Mouse (Mus musculus): Measurements from ENCODE around the gene Rhov. TPM values are rescaled to one million over a fixed set of nuclear protein-coding genes. Genes with fewer than 3 reads are reported as not detected.

The Rhov gene
- polyA plus RNA-seq, 1 experiment: 0.35 TPM

- Histone ChIP-seq H3K79me2 (ENCODE audit: control insufficient read depth, insufficient read depth) (no peaks in the 10 kb centered on the region), H3K4me3 (no peak within 1 kb of the TSS), H3K36me3 (ENCODE audit: control insufficient read depth, insufficient read depth) (no peaks in the 10 kb centered on the region), H3K27me3 (ENCODE audit: control insufficient read depth, insufficient read depth, insufficient read length) (peaks cover 14% of the 10 kb centered on the region), H3ac (ENCODE audit: control insufficient read depth, insufficient read length) (no peak within 1 kb of the TSS), H3K4me2 (ENCODE audit: low read depth) (peak within 1 kb of the TSS; percentile 49)
- TF ChIP-seq REST (IDR thresholded peaks at IDR 0.05; ENCODE audit: insufficient read depth, insufficient read length): no peak
- no peak for TF ChIP-seq MYOG (IDR thresholded peaks at IDR 0.05; ENCODE audit: control insufficient read depth in 1 of 3, insufficient read depth in 1 of 3, insufficient read length in 2 of 3, low read depth in 2 of 3)
- no peak for TF ChIP-seq SRF (IDR thresholded peaks at IDR 0.05; ENCODE audit: control insufficient read depth, insufficient read length, low read depth)
- no peak for TF ChIP-seq MYOD1 (IDR thresholded peaks at IDR 0.05; ENCODE audit: control insufficient read depth in 1 of 3, insufficient read length in 2 of 3, low read depth in 2 of 3)
- TF ChIP-seq E2F4 (IDR thresholded peaks at IDR 0.05; ENCODE audit: insufficient read depth): no peak
- no peak for TF ChIP-seq TCF12 (IDR thresholded peaks at IDR 0.05; ENCODE audit: insufficient read depth, poor library complexity, severe bottlenecking)
- no peak for TF ChIP-seq POLR2AphosphoS2 (IDR thresholded peaks at IDR 0.05; ENCODE audit: insufficient read length, low read depth)
- TF ChIP-seq TCF3 (IDR thresholded peaks at IDR 0.05; ENCODE audit: insufficient read length, low read depth): no peak
- no peak for TF ChIP-seq POLR2A (IDR thresholded peaks at IDR 0.05; ENCODE audit: insufficient read length, low read depth)
- no peak for TF ChIP-seq CEBPB (IDR thresholded peaks at IDR 0.05; ENCODE audit: insufficient read depth, poor library complexity, severe bottlenecking)
- no peak for TF ChIP-seq USF1 (IDR thresholded peaks at IDR 0.05; ENCODE audit: low read depth)
- no peak for TF ChIP-seq MAX (IDR thresholded peaks at IDR 0.05; ENCODE audit: low read depth)
Measured at GRCm38 (mm10) chr2:119237210-119237870, 33.7 kb downstream of the Rhov start, which contains the start of gene Spint1. Gene Spint1 (plus strand): TSS chr2:119237362.

DNA sequence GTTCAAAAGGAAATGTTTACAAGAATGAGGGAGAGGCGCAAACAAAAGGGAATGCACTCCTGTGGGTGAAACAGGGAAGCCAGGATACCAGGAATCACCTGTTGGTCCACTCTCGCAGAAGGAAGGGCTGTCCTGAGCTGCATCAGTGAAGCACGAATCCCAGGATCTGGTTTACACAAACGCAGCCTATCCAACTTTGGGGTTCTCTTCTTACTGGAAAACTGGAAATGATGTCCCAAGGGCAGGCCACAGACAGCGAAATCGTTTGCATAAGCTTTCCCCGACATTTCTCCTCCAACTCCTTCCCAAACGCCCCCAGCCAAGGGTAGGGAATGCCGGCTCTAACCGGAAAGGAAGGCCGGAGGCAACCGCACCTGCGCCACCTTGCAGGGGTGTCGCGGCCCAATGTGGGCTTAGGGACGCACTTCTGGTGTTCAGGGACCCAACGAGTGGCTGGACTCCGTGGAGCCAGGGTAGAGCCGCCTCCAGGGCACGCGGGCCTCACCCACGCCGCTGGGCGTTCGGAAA lies 34.3 kb downstream of the Rhov start:
- no peak for TF ChIP-seq MYOD1 (IDR thresholded peaks at IDR 0.05; ENCODE audit: control insufficient read depth in 1 of 3, insufficient read length in 2 of 3, low read depth in 2 of 3)
- no peak for TF ChIP-seq MAX (IDR thresholded peaks at IDR 0.05; ENCODE audit: low read depth)
- TF ChIP-seq SRF (IDR thresholded peaks at IDR 0.05; ENCODE audit: control insufficient read depth, insufficient read length, low read depth): no peak
- no peak for TF ChIP-seq USF1 (IDR thresholded peaks at IDR 0.05; ENCODE audit: low read depth)
- no peak for TF ChIP-seq POLR2AphosphoS2 (IDR thresholded peaks at IDR 0.05; ENCODE audit: insufficient read length, low read depth)
- no peak for TF ChIP-seq CEBPB (IDR thresholded peaks at IDR 0.05; ENCODE audit: insufficient read depth, poor library complexity, severe bottlenecking)
- no peak for TF ChIP-seq TCF3 (IDR thresholded peaks at IDR 0.05; ENCODE audit: insufficient read length, low read depth)
- no peak for TF ChIP-seq REST (IDR thresholded peaks at IDR 0.05; ENCODE audit: insufficient read depth, insufficient read length)
- TF ChIP-seq TCF12 (IDR thresholded peaks at IDR 0.05; ENCODE audit: insufficient read depth, poor library complexity, severe bottlenecking): no peak
- Histone ChIP-seq H3K4me3 (no peak overlapping the region), H3K79me2 (ENCODE audit: control insufficient read depth, insufficient read depth) (no peaks in the 10 kb centered on the region), H3ac (ENCODE audit: control insufficient read depth, insufficient read length) (no peak overlapping the region), H3K4me2 (ENCODE audit: low read depth) (no peak overlapping the region), H3K27me3 (ENCODE audit: control insufficient read depth, insufficient read depth, insufficient read length) (peaks cover 14% of the 10 kb centered on the region), H3K36me3 (ENCODE audit: control insufficient read depth, insufficient read depth) (no peaks in the 10 kb centered on the region)

DNA sequence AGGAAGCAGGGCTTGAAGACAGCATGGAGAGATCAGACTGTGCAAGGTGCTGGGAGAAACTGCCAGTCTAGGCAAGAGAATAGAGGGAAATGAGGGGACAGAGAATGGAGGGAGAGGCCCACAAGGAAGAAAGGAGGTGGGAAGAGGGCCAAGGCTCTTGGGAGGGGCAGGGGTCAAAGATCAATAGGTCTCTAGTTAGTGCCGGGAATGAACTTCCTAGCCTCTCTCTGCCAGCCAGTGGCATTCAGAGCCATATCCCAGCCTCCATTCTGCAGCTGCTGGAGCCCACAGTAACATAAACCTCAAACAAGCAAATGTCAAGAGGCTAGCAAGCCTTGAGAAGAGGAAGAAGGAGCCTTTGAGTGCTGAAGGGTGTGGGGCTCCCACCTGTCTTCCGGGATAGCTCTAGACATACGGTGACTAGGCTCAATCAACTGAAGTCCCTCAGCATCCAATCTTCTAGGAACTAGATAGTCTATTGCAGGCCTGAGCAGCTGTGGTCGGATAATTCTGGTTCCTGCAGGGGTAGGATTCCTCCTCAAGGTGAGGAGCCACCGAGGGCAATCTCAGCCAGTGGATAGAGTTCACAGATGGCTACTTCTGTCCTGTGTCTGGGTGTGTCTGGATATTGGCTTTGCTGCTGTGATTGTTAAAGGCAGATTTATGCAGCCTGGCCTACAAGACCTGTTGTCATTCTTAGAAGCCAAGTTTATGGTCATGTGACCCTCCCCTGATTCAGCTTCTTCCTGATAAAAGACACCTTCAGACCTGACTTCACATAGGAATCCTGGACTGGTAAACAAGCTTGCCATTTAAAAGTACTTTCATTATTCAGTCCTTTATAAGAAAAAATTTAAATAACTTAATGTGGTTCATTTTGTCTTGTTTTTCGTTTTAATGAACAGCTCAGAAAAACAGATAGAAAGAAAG lies 41.0 kb downstream of the Rhov start, which contains the start of gene Ppp1r14d:
Ppp1r14d (minus strand) TSS at position 132 of the 930 bp plus-strand sequence.
- Histone ChIP-seq H3K36me3 (ENCODE audit: control insufficient read depth, insufficient read depth) (no peaks in the 10 kb centered on the region), H3K79me2 (ENCODE audit: control insufficient read depth, insufficient read depth) (no peaks in the 10 kb centered on the region), H3ac (ENCODE audit: control insufficient read depth, insufficient read length) (no peak within 1 kb of the TSS), H3K27me3 (ENCODE audit: control insufficient read depth, insufficient read depth, insufficient read length) (peaks cover 4% of the 10 kb centered on the region), H3K4me3 (no peak within 1 kb of the TSS), H3K4me2 (ENCODE audit: low read depth) (peak within 1 kb of the TSS; percentile 13)
- TF ChIP-seq POLR2A (IDR thresholded peaks at IDR 0.05; ENCODE audit: insufficient read length, low read depth) (no peak), USF1 (IDR thresholded peaks at IDR 0.05; ENCODE audit: low read depth) (peak; percentile 60), MYOG (IDR thresholded peaks at IDR 0.05; ENCODE audit: control insufficient read depth in 1 of 3, insufficient read depth in 1 of 3, insufficient read length in 2 of 3, low read depth in 2 of 3) (peak in 1 of 3 experiments; percentile 1), REST (IDR thresholded peaks at IDR 0.05; ENCODE audit: insufficient read depth, insufficient read length) (no peak), TCF3 (IDR thresholded peaks at IDR 0.05; ENCODE audit: insufficient read length, low read depth) (no peak), MYOD1 (IDR thresholded peaks at IDR 0.05; ENCODE audit: control insufficient read depth in 1 of 3, insufficient read length in 2 of 3, low read depth in 2 of 3) (peak in 1 of 3 experiments; percentile 12)

Other genes with a start within 250 kb of the Rhov start
- gene Ccdc32, start 241.9 kb downstream of the Rhov start, polyA plus RNA-seq (2012; fragmentation: generic; extraction: Trizol): 10.3 TPM
- gene Rpusd2, start 236.5 kb downstream of the Rhov start, polyA plus RNA-seq (2012; fragmentation: generic; extraction: Trizol): 3.8 TPM
- gene Knl1, start 224.2 kb downstream of the Rhov start, polyA plus RNA-seq (2012; fragmentation: generic; extraction: Trizol): 1.4 TPM
- 8.7 TPM for gene Rad51, start 158.5 kb downstream of the Rhov start, polyA plus RNA-seq (2012; fragmentation: generic; extraction: Trizol)
- gene Rmdn3, start 114.2 kb downstream of the Rhov start, polyA plus RNA-seq (2012; fragmentation: generic; extraction: Trizol): 20.7 TPM
- gene Gchfr, start 103.5 kb downstream of the Rhov start, polyA plus RNA-seq (2012; fragmentation: generic; extraction: Trizol): 90.4 TPM
- gene Gm14137, start 96.8 kb downstream of the Rhov start, polyA plus RNA-seq (2012; fragmentation: generic; extraction: Trizol): 6.3 TPM
- 23.2 TPM for gene Zfyve19, start 62.7 kb downstream of the Rhov start, polyA plus RNA-seq (2012; fragmentation: generic; extraction: Trizol)
- gene Dnajc17, start 62.5 kb downstream of the Rhov start, polyA plus RNA-seq (2012; fragmentation: generic; extraction: Trizol): 17.2 TPM
- 0.13 TPM for gene Ppp1r14d, start 41.4 kb downstream of the Rhov start, polyA plus RNA-seq (2012; fragmentation: generic; extraction: Trizol)
- 0.12 TPM for gene Spint1, start 33.9 kb downstream of the Rhov start, polyA plus RNA-seq (2012; fragmentation: generic; extraction: Trizol)
- gene Vps18, start 17.5 kb upstream of the Rhov start, polyA plus RNA-seq (2012; fragmentation: generic; extraction: Trizol): 18.2 TPM
- not detected for gene Dll4, start 54.5 kb upstream of the Rhov start, polyA plus RNA-seq (2012; fragmentation: generic; extraction: Trizol)
- 273 TPM for gene Chac1, start 80.0 kb upstream of the Rhov start, polyA plus RNA-seq (2012; fragmentation: generic; extraction: Trizol)
- gene Ino80, start 206.4 kb upstream of the Rhov start, polyA plus RNA-seq (2012; fragmentation: generic; extraction: Trizol): 7.3 TPM